Mouse (Mus musculus) activated CD4-positive, CD25-positive, alpha-beta regulatory T cell, adult 4 months (primary cell): ENCODE results near the gene Ltbp3. TPM values are rescaled to one million over a fixed set of nuclear protein-coding genes. Genes with fewer than 3 reads are reported as not detected.

Experiments
- ATAC-seq: one replicate; pipeline ENCODE4 v1.8.0; 2017
- polyA plus RNA-seq, 2 experiments: library from polyadenylated mRNA; unstranded; fragments of 100-300 nt; shearing (Covaris generic); gene quantifications; one replicate each; pipeline ENCODE4 v1.2.1; 2017

Ltbp3 gene
- polyA plus RNA-seq, 2 experiments from 2014 or later = not detected

DNA sequence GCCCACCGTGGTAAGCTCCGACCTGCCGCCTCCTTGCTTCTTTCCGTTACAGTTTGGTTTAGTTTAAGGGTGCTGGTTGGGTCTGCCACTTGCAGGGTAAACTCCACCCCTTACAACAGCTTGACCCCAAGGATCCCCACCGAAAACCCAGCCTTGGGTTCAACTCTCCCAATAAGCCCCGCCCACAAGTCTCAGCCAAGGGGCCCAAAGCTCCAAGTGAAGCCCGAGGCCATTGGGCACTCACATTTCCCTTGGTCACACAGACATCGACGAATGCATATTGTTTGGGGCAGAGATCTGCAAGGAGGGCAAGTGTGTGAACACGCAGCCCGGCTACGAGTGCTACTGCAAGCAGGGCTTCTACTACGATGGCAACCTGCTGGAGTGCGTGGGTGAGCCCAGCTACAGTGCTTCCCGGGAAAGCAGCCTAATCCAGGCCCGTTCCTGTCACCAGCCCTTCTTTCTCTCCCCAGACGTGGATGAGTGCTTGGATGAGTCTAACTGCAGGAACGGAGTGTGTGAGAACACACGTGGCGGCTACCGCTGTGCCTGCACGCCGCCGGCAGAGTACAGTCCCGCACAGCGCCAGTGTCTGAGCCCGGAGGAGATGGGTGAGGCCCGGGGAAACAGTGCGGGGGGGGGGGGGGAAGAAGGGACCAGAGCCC, 15.7 kb downstream of the Ltbp3 start:
- no peak for ATAC-seq

DNA sequence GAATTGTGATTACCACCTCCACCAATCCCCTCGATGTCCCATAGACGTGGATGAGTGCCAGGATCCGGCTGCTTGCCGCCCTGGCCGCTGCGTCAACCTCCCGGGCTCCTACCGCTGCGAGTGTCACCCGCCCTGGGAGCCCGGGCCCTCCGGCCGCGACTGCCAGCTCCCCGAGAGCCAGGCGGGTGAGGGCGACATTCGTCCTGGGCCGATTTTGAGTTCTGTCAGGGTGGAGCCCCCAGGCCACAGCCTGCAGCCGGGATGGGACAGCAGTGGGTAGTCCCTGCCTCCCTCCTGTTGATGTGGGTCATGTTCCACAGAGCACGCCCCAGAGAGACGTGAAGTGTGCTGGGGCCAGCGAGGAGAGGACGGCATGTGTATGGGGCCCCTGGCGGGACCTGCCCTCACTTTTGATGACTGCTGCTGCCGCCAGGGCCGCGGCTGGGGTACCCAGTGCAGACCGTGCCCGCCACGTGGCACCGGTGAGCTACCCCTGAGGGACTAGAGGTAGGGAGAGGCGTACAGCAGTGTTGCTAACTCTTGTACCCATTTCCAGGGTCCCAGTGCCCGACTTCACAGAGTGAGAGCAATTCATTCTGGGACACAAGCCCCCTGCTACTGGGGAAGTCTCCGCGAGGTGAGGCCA, 16.4 kb downstream of the Ltbp3 start:
- ATAC-seq = no peak

DNA sequence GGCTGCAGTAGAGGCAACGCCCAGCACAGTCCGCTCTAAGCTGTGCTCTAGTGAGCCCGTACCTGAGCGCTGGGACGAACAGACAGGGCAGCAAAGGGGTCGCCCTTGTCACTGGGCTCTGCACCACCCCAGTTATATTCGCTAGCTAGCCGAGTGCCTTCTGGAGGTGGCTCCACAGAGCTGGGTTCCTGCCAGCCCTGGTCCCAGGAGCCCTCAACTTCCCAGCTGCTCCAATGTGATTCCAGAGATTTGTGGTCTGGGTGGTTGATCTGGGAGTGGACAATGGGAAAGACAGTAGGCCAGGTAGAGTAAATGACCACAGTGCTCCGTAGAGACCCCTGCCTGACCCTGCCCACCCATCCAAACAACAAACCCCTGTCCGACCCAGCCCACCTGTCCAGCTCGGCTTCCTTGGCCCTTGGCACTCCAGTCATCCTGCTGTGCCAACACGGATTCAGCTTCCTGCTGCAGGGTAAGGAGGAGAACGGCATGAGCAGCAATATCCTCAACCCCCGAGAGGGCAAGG, 18.2 kb downstream of the Ltbp3 start:
- no peak for ATAC-seq

DNA sequence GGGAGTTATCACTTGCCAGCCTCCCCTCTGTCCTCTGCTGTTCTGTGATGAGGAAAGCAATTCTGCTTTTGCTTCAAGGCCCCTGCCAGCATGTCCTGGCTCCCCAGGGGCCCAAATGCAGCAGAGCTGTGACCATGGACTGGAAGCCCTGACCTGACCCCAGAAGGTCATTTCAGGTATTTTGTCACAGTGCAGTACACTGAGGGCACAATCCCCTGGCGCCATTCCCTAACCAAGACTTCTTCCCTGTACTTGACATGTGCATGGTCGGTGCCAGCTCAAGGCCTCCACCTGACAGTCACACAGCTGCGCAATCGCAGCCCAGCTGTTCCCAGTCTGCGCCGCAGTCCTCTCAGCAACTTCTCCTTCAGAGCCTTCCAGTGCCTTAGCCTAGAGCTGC, 22.5 kb downstream of the Ltbp3 start:
- no peak for ATAC-seq

DNA sequence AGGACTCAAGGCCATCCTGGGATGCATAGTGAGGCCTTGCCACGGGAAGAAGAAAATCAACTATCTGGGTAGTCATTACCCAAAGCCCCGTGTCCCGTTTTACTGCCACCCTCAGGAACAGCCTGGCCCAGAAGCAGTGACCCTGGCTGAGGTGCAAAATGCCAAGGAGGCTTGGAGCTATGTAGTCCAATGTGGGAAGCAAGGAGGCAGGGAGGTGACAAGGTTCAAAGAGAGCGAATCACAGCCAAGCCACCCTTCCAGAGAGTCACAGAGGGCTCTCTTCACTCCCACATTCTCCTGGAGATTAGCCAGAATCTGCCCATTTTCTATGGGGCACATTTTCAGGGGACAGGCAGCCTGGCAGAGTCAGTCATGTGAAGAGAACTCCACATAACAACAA, 26.6 kb downstream of the Ltbp3 start:
- ATAC-seq = no peak

DNA sequence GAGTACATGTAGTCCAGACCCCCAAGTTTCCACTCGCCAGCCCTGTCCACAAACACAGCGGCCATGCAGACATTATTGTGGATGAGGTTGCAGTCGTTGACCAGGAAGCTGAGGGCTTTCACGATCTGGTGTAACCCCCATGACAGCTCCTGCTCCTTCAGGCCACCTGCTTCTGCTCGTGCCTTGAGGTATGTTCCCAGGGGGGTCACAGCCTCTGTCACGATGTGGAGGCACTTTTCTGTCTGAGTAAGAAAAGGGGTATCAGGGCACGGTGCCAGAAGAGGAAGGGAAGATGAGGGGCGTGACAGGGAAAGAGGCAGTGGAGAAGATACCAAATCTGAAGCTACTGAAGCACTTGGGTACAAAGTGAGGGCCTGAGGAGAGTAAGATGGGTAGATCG, 29.6 kb downstream of the Ltbp3 start:
- ATAC-seq = no peak

DNA sequence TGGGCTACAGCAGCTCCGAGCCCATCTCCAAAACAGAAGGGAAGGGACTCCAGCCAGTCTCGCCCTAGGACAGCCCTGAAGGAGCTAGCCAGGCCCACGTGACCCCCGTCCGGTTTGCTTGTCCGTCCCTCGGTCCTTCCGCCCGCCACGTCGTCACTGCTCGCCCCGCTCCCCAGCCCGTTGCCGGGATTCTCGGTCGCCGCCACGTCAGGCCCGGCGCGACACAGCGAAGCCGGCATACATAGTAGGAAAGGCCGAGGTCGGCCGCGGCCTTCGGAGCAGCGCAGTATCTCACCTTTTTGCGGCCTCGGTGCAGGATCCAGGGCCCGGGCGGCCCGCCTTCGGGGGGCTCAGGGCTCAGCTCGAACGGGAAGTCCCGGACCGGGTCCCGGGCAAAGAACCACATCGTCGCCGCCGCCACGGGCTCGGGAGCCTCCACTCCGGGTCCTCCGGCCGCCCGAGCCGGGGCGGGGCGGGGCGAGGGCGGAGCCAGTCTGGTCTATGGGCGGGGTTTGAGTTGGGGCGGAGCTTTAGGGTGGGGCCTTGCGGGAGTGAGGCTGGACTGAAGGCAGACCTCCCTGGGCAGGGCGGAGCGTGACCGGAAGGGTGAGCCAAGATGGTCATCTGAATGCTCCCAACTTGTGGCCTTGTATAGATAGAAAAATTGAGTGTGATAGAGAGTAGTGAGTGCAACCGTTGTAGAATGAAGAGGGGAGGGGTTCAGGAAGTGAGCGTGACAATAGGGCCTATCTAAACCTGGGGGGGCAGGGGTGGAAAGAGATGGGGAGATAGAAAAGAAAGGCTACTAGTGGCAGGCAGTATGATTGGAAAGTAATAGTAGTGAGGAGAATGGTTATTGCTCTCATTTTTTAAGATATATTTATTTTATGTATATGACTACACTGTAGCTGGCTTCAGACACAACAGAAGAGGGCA, 30.5 kb downstream of the Ltbp3 start, which contains the start of gene Scyl1:
Gene Scyl1 (minus strand): TSS at position 495 of the 936 bp plus-strand sequence.
- peak; percentile 87 for ATAC-seq

DNA sequence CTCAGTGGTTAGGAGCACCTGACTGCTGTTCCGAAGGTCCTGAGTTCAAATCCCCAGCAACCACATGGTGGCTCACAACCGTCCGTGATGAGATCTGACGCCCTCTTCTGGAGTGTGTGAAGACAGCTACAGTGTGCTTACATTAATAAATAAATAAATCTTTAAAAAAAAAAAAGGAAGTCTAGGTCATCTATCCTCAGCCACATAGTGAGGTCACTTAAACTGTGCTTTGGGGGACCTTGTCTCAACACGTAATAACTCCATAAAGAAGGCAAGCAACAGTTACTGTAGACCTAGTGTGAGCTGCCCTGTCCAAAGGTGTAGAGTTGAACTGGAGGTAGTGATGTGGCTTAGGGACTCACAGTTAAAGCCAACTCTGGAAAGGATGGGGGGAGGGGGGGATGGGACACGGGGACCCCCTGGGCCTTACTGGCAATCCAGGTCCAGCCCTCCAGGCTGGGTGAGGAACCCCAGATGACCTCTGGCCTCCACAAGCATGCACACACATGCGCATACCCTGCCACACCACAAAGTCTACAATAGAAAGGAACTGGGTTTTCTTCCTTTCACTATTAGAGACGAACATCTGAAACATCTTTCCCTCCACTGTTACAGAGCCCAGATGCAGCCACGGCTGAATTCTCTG, 36.8 kb downstream of the Ltbp3 start:
- ATAC-seq = no peak

DNA sequence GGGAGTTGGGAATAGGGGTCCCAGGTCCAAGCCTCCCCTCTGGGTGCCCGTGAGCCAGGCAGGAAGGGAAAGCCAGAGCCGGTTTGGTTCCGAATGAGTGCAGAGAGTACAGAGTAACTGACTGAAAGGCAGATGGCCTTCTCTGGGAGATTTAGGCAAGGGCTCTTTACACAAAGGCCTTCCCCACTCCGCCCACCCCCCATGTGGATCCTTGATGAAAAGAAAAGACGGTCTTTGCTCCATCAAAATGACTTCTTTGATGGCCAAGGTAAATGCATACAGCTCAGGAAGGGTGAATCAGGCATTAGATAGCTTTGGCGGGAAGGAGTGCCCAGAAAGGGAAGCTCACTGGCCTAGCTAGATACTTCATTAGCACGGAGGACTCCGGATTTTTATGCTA, 37.6 kb downstream of the Ltbp3 start:
- ATAC-seq = no peak

DNA sequence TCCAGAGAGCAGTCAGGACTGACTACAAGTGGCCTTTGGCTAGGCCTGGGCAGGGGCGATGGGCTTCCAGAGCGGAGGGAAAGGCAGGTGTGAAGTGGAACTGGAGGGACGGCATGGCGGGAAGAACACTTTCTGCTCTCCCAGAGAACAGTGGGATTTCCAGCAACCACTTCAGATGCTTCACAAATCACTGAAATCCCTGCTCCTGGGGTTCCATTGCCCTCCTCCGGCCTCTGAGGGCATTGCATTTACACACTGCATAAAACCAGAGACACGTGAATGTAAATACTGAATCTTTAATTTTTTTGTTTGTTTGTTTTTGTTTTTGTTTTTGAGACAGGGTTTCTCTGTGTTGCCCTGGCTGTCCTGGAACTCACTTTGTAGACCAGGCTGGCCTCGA, 39.5 kb downstream of the Ltbp3 start:
- ATAC-seq = no peak

DNA sequence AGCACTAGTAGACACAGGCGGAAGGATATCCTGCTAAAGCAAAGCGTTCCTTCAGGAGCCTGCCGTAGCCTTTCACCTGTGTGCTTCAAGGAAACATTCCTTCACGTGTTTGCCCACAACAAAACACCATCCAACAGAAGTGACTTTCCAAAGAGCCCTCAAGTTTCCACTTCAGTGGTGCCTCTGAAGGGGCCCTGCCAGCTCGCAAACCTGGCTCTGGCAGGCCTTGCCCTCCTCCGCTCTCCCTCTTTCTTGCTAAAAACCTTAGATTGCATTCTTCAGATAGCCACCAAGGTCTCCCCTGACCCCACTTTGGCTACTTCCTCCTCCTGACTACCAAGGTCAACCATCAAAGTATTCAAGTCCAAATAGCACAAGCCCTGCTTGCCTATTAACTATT, 40.8 kb downstream of the Ltbp3 start:
- no peak for ATAC-seq

DNA sequence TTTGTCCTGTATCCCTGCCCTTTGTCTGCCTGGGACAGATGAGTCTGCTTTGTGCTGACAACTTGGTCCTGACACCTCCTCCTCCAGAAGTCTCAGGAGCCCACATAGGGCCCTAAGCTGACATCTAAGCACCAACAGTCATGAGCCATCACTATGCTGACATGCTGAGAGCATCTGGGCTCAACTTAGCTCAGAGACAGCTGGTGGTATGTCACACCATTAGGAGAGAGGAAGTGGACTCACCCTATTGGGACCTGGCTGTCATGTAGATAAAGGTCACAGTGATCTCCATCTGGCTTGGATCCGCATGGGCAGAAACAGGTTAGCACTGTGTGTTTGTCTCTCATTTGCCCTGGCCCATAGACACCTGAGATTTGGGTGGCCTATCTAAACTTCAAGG, 41.4 kb downstream of the Ltbp3 start:
- ATAC-seq = no peak

DNA sequence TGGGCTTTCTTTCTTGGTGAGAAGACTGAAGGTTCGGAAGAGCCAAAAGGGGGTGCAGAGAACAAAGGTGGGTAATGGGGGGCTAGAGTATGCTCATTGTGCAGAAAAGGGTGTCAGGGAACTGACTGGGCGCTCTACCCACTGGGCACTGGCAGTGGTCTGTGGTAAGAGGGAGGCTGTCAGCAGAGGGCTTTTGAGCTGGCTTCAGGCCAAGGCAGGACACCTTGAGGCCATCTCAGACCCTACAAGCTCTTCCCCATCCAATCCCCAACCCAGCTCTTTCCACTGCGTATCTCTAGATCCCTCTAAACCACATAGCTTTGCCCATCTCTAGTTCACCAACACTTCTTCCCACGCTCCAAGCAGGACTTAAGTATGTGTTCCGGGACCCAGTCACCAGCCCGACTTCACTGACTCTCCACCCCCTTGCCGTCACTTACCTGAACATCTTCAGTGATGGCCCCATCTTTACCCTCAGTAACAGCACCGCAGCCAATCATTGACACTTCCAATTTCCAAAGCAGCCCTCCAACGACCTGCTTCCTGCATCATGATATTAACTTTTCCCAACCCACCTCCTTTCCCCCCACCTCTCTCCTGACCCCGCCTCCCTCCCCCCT, 44.4 kb downstream of the Ltbp3 start:
- ATAC-seq = no peak

DNA sequence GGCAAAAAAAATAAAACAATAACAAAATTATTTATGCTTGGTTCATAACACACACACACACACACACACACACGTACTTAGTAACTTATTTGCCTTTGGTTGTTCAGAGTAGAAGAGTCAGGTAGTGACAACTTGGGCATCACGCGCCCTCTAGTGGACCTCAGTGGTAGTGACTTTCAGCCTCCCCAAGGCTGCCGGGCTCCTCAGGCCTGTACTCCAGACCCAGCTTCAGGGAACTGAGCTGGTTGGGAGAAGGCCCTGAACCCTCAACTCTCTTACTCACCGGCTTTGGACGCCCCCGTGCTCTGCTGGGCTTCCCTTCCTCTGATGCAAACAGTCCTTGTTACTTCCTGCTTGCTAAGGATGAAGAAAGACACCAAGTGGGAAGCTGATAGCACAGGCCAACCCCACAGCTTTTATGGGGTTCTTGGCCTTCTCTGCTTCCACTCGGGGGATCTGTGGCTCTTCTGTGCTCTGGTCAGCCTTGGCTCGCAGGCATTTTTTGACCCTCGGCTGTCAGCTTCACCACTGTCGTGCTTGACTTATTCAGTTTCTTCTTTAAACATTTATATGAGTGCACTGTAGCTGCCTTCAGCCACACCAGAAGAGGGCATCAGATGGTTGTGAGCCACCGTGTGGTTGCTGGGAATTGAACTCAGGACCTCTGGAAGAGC, 45.9 kb downstream of the Ltbp3 start:
- ATAC-seq = peak; percentile 72

DNA sequence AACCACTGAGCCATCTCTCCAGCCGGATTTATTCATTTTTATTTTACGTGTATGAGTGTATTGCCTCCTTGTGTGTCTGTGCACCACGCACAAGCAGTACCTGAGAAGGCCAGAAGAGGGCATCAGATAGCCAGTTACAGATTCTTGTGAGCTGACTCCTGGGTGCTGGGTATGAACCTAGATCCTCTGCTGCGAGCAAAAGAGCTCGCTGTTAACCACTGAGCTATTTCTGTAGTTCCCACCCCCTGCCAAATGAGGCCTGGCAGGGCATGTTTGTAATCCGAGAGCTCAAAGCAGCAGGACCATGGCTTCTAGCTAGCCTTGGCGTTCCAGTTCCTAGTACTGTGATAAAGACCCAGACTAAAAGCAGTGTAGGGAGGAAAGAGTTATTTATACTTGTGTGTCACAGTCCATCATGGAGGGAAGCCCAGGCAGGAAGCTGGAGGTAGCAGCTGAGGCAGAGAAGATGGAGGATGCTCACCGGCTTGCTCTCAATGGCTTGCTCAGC, 46.5 kb downstream of the Ltbp3 start:
- peak; percentile 72 for ATAC-seq

DNA sequence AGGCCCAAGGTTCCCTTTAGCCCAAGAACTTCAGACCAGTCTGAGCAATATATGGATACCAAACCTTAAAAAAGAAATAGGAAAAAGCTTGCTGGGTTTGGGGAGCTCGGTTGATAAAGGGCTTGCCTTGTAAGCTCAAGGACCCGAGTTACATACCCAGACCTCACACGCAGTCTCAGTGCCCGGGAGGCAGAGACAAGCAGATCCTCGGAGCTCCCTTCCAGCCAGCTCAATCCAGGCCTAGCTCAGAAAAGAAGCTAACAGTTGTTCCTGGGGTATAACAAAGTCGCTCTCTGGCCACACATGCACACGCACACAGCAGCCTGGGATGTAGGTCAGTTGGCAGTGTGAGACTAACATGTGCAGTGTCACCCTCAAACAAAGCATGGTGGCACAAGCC, 47.2 kb downstream of the Ltbp3 start:
- no peak for ATAC-seq

DNA sequence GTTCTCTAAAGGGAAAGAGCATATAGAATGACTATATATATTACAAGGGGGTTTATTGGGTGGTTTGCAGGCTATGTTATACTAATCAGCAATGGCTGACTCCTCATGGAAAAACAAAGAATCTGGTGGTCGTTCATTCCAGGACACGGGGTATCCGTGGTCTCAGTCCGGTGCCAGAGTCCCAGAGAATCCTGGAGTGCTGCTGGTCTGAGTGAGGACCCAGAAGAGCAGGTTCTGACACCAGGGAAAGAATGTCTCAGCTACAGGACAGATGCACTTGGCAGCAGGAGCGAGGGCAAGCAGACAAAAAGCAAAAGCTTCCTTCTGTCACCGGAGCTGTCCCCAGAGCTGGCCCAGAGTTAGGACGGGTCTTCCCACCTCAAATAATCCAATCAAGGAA, 47.9 kb downstream of the Ltbp3 start:
- ATAC-seq = no peak

DNA sequence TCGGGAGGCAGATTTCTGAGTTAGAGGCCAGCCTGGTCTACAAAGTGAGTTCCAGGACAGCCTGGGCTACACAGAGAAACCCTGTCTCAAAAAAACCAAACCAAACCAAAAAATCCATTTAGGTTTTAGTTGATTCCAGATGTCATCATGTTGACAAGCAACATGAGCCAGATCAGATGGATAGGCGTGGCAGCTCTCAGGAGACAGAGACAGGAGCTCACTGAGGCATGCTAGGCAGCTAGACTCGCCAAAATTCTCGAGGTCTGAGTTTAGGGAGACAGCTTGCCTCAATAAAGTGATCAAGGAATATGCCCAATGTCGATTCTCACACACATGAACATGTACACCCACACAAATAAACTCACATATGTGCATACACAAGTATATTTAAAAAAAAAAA, 48.4 kb downstream of the Ltbp3 start:
- no peak for ATAC-seq

DNA sequence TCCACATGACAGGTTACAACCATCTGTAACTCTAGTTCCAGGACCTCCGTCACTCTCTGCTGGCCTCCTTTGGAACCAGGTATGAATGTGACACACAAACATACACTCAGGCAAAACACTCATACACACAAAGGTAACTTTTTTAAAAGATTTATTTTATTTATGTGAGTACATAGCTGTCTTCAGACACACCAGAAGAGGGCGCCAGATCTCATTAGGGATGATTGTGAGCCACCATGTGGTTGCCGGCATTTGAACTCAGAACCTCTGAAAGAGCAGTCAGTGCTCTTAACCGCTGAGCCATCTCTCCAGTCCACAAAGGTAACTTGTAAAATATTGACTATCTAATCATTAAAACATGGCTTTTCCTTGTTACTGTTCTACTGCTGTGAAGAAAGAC, 50.6 kb downstream of the Ltbp3 start:
- ATAC-seq = no peak

DNA sequence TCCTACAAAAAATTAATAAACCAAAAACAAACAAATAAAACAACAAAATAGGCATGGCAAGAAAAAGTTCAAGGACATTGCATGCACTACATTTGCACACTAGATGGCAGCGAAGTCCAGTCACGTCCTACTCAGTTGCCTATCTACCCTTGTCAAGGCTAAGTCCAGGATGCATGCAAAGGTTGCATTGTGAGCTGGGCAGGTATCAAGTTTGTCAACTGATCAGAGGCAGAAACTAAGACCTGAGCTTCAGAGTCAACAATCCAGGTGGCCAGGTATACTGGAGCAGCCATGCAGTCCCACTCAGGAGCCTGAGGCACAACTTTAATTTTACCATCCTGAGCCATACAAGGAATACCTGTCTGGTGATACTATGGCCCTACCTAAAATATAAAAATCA, 52.4 kb downstream of the Ltbp3 start:
- ATAC-seq = peak; percentile 76
